Mouse (Mus musculus): ENCODE results near the gene Nr5a1. TPM values are rescaled to one million over a fixed set of nuclear protein-coding genes. Genes with fewer than 3 reads are reported as not detected.
A peak's percentile ranks its signal among the peaks of the same experiment; 100 is the strongest.

Nr5a1 gene
- polyA plus RNA-seq, 1 experiment from 2014 or later = not detected

DNA sequence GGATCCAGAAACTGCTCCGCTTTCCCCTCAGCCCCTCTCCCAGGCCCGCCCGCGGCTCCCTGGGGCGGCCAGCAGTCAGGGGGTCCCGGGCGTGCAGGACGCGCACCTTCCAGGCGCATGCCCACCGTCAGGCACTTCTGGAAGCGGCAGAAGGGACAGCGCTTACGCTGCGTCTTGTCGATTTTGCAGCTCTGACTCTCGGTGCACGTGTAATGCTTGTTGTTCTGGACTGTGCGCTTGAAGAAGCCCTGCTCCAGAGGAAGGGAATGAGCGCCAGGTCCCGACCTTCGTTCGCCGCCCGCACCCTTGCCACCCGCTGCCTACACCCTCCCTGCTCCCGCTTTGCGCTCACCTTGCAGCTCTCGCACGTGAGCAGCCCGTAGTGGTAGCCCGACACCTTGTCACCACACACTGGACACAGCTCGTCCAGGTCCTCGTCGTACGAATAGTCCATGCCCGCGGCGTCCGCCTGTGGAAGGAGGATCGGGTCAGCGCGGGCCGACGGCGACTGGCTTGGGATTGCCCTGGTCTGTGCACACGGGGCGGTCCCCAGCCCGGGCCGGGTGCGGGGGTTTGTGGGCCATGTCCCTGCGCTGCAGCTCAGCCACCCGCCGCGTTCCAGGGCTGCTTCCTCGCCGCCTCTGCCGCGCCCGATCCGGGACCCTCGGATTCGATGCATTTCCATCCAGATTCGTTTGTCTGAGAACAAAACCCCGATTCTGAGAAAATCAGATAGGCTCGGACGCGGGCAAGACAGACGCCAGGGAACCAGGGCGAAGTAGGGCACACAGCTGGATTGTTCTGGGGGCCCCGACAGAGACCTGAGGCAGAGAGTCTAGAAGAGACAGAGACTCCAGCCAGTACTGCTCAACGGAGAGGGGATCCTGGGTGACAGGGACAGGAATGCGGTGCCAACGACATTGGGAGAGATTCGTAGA is 3.8 kb downstream of the Nr5a1 start:
- 0 out of 2 replicates have a peak, but pooled peaks have one; percentile 12 for ATAC-seq (replicated peaks; ENCODE audit: insufficient number of reproducible peaks, low FRiP score, low TSS enrichment)
- no peaks in the 10 kb centered on the region for H3K9me3 ChIP-seq (replicated peaks; ENCODE audit: control insufficient read depth, low read length)
- peaks cover 92% of the 10 kb centered on the region for H3K27me3 ChIP-seq (ENCODE audit: control insufficient read depth, insufficient read depth, low read length)
- no peak overlapping the region for H3K9ac ChIP-seq (ENCODE audit: low read depth, low read length)
- H3K4me3 ChIP-seq (ENCODE audit: low read depth, low read length) = peak overlapping the region; percentile 34
- H3K27ac ChIP-seq (ENCODE audit: low read depth, low read length) = no peak overlapping the region
- peaks cover 13% of the 10 kb centered on the region for H3K4me1 ChIP-seq (ENCODE audit: control insufficient read depth, insufficient read depth, low read length)
- WGBS (ENCODE audit: insufficient replicate concordance) = 1% methylated on average over 75 of the region's 75 CpGs
- peak overlapping the region; percentile 57 for H3K4me2 ChIP-seq
- H3K36me3 ChIP-seq (ENCODE audit: control insufficient read depth, insufficient read depth, low read length) = no peaks in the 10 kb centered on the region

DNA sequence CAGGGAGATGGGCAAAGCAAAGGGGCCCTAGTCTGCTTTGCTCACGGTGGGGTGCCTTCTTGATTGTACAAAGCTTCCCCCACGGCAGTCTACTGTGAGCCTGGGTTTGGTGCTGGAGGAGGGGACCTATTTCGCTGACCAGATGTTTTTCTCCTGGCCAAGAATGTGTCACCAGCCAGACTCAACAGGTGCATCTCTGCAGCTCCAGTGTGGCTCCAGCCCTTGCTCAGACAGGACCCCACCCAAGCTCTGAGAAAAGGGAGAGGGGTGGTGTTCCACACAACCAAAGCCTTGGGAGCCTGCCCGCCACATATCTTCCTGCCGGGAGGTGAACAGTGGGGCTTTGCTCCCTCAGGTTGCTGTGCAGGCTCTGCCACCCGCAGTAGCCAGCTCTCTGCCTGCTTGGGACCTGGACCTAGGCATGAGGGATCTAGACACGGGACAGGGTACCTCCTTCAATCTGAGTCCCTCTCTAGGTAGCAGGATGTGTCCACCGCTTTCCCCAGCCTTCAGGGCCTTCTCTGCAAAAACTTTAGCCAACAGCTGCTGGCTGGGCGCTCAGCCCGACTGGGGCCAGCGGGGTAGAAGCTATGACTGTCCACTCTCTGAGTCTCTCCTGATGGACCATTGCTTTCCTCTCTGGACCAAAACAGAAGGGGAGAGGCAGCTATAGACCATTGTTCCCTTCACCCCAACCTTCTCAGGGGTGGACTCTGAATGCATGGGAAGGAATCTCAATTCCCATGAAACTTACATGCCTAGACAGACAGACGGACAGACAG is 5.2 kb downstream of the Nr5a1 start:
- WGBS (ENCODE audit: insufficient replicate concordance) = 21% methylated on average over 12 of the region's 12 CpGs
- Histone ChIP-seq H3K4me3 (ENCODE audit: low read depth, low read length) (no peak overlapping the region), H3K27me3 (ENCODE audit: control insufficient read depth, insufficient read depth, low read length) (peaks cover 98% of the 10 kb centered on the region), H3K4me2 (no peak overlapping the region), H3K27ac (ENCODE audit: low read depth, low read length) (no peak overlapping the region), H3K4me1 (ENCODE audit: control insufficient read depth, insufficient read depth, low read length) (peaks cover 13% of the 10 kb centered on the region), H3K9ac (ENCODE audit: low read depth, low read length) (no peak overlapping the region), H3K9me3 (replicated peaks; ENCODE audit: control insufficient read depth, low read length) (no peaks in the 10 kb centered on the region), H3K36me3 (ENCODE audit: control insufficient read depth, insufficient read depth, low read length) (no peaks in the 10 kb centered on the region)
- no peak for ATAC-seq (replicated peaks; ENCODE audit: insufficient number of reproducible peaks, low FRiP score, low TSS enrichment)

DNA sequence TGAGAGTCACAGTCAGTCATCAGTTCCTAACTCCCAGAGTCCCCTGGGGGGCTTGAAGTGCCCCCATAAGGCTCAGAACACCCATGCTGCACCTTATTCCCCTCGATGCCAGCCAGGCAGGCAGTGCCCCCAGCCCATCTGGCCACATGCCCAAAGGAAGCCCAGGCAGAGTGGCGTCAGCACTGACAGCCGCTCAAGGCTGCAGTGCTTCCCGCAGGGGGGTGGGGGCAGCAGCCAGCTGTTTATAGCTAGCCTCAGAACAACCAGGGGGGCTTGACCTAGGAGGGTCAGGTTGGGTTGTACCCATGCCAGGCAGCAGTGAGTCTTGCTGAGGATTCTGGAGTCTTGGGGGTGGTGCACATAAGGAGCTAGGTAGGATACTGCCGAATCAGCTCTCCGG is 7.7 kb downstream of the Nr5a1 start:
- no peak overlapping the region for H3K4me2 ChIP-seq
- WGBS (ENCODE audit: insufficient replicate concordance) = 33% methylated on average over 6 of the region's 6 CpGs
- H3K27ac ChIP-seq (ENCODE audit: low read depth, low read length) = no peak overlapping the region
- no peaks in the 10 kb centered on the region for H3K9me3 ChIP-seq (replicated peaks; ENCODE audit: control insufficient read depth, low read length)
- no peak overlapping the region for H3K4me3 ChIP-seq (ENCODE audit: low read depth, low read length)
- ATAC-seq (replicated peaks; ENCODE audit: insufficient number of reproducible peaks, low FRiP score, low TSS enrichment) = no peak
- H3K4me1 ChIP-seq (ENCODE audit: control insufficient read depth, insufficient read depth, low read length) = peaks cover 10% of the 10 kb centered on the region
- H3K27me3 ChIP-seq (ENCODE audit: control insufficient read depth, insufficient read depth, low read length) = peaks cover 91% of the 10 kb centered on the region
- no peak overlapping the region for H3K9ac ChIP-seq (ENCODE audit: low read depth, low read length)
- H3K36me3 ChIP-seq (ENCODE audit: control insufficient read depth, insufficient read depth, low read length) = no peaks in the 10 kb centered on the region

- no peaks in the 10 kb centered on the region for H3K36me3 ChIP-seq (ENCODE audit: control insufficient read depth, insufficient read depth, low read length)
- no peak overlapping the region for H3K27ac ChIP-seq (ENCODE audit: low read depth, low read length)
- H3K4me2 ChIP-seq = no peak overlapping the region
- 62% methylated on average over 4 of the region's 4 CpGs for WGBS (ENCODE audit: insufficient replicate concordance)
- H3K4me3 ChIP-seq (ENCODE audit: low read depth, low read length) = no peak overlapping the region
- no peak overlapping the region for H3K9ac ChIP-seq (ENCODE audit: low read depth, low read length)
- H3K9me3 ChIP-seq (replicated peaks; ENCODE audit: control insufficient read depth, low read length) = no peaks in the 10 kb centered on the region
- H3K4me1 ChIP-seq (ENCODE audit: control insufficient read depth, insufficient read depth, low read length) = no peaks in the 10 kb centered on the region
- no peak for ATAC-seq (replicated peaks; ENCODE audit: insufficient number of reproducible peaks, low FRiP score, low TSS enrichment)
- H3K27me3 ChIP-seq (ENCODE audit: control insufficient read depth, insufficient read depth, low read length) = peaks cover 80% of the 10 kb centered on the region
Measured at GRCm38 (mm10) chr2:38705036-38705435, 9.3 kb downstream of the Nr5a1 start.

GRCm38 (mm10) chr2:38704336-38704735 is 10.0 kb downstream of the Nr5a1 start:
- Histone ChIP-seq H3K9me3 (replicated peaks; ENCODE audit: control insufficient read depth, low read length) (no peaks in the 10 kb centered on the region), H3K4me3 (ENCODE audit: low read depth, low read length) (no peak overlapping the region), H3K4me1 (ENCODE audit: control insufficient read depth, insufficient read depth, low read length) (no peaks in the 10 kb centered on the region), H3K4me2 (no peak overlapping the region), H3K27me3 (ENCODE audit: control insufficient read depth, insufficient read depth, low read length) (peaks cover 76% of the 10 kb centered on the region), H3K36me3 (ENCODE audit: control insufficient read depth, insufficient read depth, low read length) (no peaks in the 10 kb centered on the region), H3K9ac (ENCODE audit: low read depth, low read length) (no peak overlapping the region), H3K27ac (ENCODE audit: low read depth, low read length) (no peak overlapping the region)
- WGBS (ENCODE audit: insufficient replicate concordance) = 71% methylated on average over 9 of the region's 9 CpGs
- ATAC-seq (replicated peaks; ENCODE audit: insufficient number of reproducible peaks, low FRiP score, low TSS enrichment) = no peak

DNA sequence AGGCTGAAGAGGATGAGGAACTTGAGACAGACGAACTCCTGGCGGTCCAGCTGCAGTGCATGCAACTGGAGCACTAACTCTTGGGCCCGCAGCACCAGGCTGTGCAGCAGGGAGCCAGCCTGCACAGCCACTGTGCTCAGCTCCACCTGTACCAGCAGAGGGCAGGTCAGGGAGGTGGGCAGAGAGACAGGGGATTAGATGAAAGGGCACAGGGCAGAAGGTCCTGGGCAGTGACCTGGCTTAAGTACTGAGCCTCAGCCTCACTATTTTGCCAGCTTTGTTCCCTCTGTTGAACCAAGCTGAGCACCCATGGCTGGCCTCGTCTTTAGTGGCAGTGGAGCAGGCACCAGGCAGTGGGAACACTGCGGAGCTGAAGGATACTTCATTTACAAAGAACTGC is 14.2 kb downstream of the Nr5a1 start:
- H3K27me3 ChIP-seq (ENCODE audit: control insufficient read depth, insufficient read depth, low read length) = peaks cover 63% of the 10 kb centered on the region
- WGBS (ENCODE audit: insufficient replicate concordance) = 58% methylated on average over 5 of the region's 5 CpGs
- ATAC-seq (replicated peaks; ENCODE audit: insufficient number of reproducible peaks, low FRiP score, low TSS enrichment) = no peak

GRCm38 (mm10) chr2:38698623-38699022 is 15.7 kb downstream of the Nr5a1 start:
- Histone ChIP-seq H3K9ac (ENCODE audit: low read depth, low read length) (no peak overlapping the region), H3K27me3 (ENCODE audit: control insufficient read depth, insufficient read depth, low read length) (peaks cover 60% of the 10 kb centered on the region), H3K36me3 (ENCODE audit: control insufficient read depth, insufficient read depth, low read length) (no peaks in the 10 kb centered on the region), H3K9me3 (replicated peaks; ENCODE audit: control insufficient read depth, low read length) (no peaks in the 10 kb centered on the region), H3K4me3 (ENCODE audit: low read depth, low read length) (no peak overlapping the region), H3K4me1 (ENCODE audit: control insufficient read depth, insufficient read depth, low read length) (no peaks in the 10 kb centered on the region), H3K27ac (ENCODE audit: low read depth, low read length) (no peak overlapping the region), H3K4me2 (no peak overlapping the region)
- WGBS (ENCODE audit: insufficient replicate concordance) = 73% methylated on average over 5 of the region's 5 CpGs
- ATAC-seq (replicated peaks; ENCODE audit: insufficient number of reproducible peaks, low FRiP score, low TSS enrichment) = no peak

More for the DNA sequence above, 14.2 kb downstream of the Nr5a1 start:
- H3K4me1 ChIP-seq (ENCODE audit: control insufficient read depth, insufficient read depth, low read length) = no peaks in the 10 kb centered on the region
- H3K9ac ChIP-seq (ENCODE audit: low read depth, low read length) = no peak overlapping the region
- H3K9me3 ChIP-seq (replicated peaks; ENCODE audit: control insufficient read depth, low read length) = no peaks in the 10 kb centered on the region
- no peaks in the 10 kb centered on the region for H3K36me3 ChIP-seq (ENCODE audit: control insufficient read depth, insufficient read depth, low read length)
- H3K27ac ChIP-seq (ENCODE audit: low read depth, low read length) = no peak overlapping the region
- H3K4me2 ChIP-seq = no peak overlapping the region
- H3K4me3 ChIP-seq (ENCODE audit: low read depth, low read length) = no peak overlapping the region

DNA sequence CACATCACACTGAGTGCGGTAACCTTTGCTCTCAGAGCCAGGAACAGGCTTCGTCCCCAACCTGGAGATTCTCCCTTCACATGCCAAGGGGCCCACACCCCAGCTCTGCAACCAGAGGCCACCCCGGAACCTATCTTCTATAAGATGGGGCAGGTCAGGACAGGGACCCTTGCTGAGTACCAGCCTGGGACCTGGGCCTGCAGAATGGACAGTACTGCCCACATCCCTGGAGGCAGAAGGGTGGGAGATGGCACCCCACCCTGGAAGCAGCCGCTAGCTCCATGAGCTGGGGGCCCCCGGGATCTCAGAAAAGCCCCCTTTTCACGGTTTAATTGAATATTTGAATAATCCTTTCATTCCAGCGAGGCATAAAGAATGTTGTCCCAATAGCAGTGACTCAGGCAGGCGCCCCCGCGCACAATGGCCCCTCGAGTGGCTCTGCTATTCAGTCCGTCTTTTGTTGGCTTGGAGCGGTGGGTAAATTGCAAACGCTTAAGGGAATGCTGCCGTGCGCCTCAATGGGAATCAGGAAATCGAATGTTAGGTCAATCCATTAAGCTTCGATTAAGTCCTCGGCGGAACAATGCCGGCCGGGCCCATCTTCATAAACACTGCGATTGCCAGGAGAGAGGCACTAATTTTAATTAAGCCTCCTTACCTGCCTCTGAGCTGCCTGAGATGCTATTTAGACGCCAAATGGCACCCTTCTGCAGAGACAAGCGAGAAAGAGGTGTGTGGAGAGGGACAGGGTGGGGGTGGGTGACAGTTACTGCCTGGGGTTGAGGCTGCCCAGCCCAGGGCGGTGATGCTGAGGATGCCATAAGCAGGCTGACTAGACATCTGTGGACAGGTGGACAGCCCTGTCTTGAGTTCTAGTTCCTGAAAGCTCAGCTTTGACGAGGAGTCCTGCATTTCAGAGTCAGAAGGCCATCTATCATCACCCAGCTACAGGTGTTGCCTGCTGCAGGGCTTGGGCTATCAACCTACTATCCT is 16.9 kb downstream of the Nr5a1 start:
- no peaks in the 10 kb centered on the region for H3K9me3 ChIP-seq (replicated peaks; ENCODE audit: control insufficient read depth, low read length)
- whole genome bisulfite sequencing (ENCODE audit: insufficient replicate concordance) = 51% methylated on average over 27 of the region's 27 CpGs

More for the DNA sequence above, 16.9 kb downstream of the Nr5a1 start:
- H3K4me3 ChIP-seq (ENCODE audit: low read depth, low read length) = no peak overlapping the region
- peaks cover 54% of the 10 kb centered on the region for H3K27me3 ChIP-seq (ENCODE audit: control insufficient read depth, insufficient read depth, low read length)
- no peak overlapping the region for H3K4me2 ChIP-seq
- no peak overlapping the region for H3K9ac ChIP-seq (ENCODE audit: low read depth, low read length)
- no peaks in the 10 kb centered on the region for H3K4me1 ChIP-seq (ENCODE audit: control insufficient read depth, insufficient read depth, low read length)
- H3K36me3 ChIP-seq (ENCODE audit: control insufficient read depth, insufficient read depth, low read length) = no peaks in the 10 kb centered on the region
- ATAC-seq (replicated peaks; ENCODE audit: insufficient number of reproducible peaks, low FRiP score, low TSS enrichment) = no peak
- H3K27ac ChIP-seq (ENCODE audit: low read depth, low read length) = no peak overlapping the region

Measured in heart, embryonic 11.5 days (tissue).